Mouse (Mus musculus) cortical plate, adult 2 months (tissue): ENCODE data around the gene Mylk4.

Experiments
- CTCF ChIP-seq: fragments of 200-500 bp; IDR thresholded peaks from 2 replicates; pipeline ENCODE4 v1.5.1; 2011; ENCODE audit warnings: mild to moderate bottlenecking, control low read depth, low read length; ENCODE audit not compliant: insufficient read depth; ENCODE audit errors: extremely low read depth
- POLR2A ChIP-seq: fragments of 200-500 bp; IDR thresholded peaks from 2 replicates; pipeline ENCODE4 v1.6.1; 2011; ENCODE audit warnings: mild to moderate bottlenecking, low read length, control low read depth; ENCODE audit not compliant: insufficient read depth; ENCODE audit errors: extremely low read depth

DNA sequence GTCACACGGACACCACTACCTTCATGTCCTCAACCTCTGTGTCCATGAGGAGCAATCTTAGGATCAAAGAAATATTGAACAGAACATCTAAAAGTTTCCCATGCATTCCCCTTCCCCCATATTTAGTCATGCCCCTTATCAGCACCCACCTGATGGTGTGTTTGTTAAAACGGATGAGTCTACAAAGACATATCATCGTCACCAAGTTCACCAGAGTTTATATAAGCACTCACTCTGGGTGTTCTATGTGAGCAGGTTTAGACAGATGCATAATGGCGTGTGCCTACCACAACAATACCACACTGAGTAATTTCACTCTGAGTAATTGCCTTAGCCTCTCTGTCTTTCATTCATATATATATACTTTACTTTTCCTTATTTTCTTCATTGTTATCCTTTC is 116.4 kb downstream of the Mylk4 start:
- TF ChIP-seq CTCF = no peak
- no peak for TF ChIP-seq POLR2A
